ENCODE assay signal across 8 mouse cellular contexts in the genomic region with DNA sequence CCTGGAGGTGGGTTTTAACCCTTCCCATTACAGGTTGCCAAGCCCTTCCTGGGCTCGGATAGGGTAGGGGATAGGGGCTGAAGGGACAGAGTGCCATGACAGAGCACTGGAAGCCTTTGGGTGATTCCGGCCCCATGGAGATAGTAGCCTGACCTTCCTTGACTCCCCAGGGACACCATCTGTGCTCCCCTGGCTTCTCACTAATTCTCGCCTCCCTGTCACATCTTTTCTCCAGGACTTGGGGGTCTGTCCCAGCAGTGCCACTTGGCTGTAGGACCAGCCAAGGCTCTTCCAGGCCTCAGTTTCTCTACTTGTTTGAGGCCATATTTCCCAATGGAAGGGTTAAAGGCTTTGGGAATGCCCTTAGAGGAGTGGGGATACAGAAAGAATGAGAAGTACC. TPM values are rescaled to one million over a fixed set of nuclear protein-coding genes. Genes with fewer than 3 reads are reported as not detected.
DNase-seq lines count a peak whose midpoint lies in the region; ATAC-seq and TF ChIP-seq lines count a peak whose summit lies in the region.

No protein-coding gene starts in this region.

- intact Hi-C loops in heart, postnatal 10 days (cut with DNase I): no loop called here

- H3K27ac ChIP-seq in heart, embryonic 13.5 days (replicated peaks): peak overlapping the region; percentile 98
- peak overlapping the region; percentile 100 for H3K27ac ChIP-seq in hindbrain, embryonic 10.5 days
- peak overlapping the region; percentile 99 for H3K27ac ChIP-seq in midbrain, embryonic 11.5 days (ENCODE audit: low read depth, low read length)

- peak overlapping the region; percentile 71 for H3K4me3 ChIP-seq in heart, embryonic 13.5 days
- peak overlapping the region; percentile 82; the same call in 1 of the 2 replicates for H3K4me3 ChIP-seq in G1E (ENCODE audit: low read depth, low read length)
- H3K4me3 ChIP-seq in hindbrain, embryonic 10.5 days: peak overlapping the region; percentile 99
- H3K4me3 ChIP-seq in midbrain, embryonic 11.5 days (ENCODE audit: low read depth, low read length): peak overlapping the region; percentile 99

- H3K36me3 ChIP-seq in heart, embryonic 13.5 days: peaks cover 35% of the 10 kb centered on the region
- H3K36me3 ChIP-seq in G1E (replicated peaks): peaks cover 48% of the 10 kb centered on the region
- H3K36me3 ChIP-seq in hindbrain, embryonic 10.5 days: peaks cover 48% of the 10 kb centered on the region
- H3K36me3 ChIP-seq in midbrain, embryonic 11.5 days (ENCODE audit: control insufficient read depth, insufficient read depth, low read length): peaks cover 19% of the 10 kb centered on the region

- H3K4me2 ChIP-seq in heart, embryonic 13.5 days: peak overlapping the region; percentile 96
- peak overlapping the region; percentile 95 for H3K4me2 ChIP-seq in midbrain, embryonic 11.5 days

- no peak for TF ChIP-seq CTCF in G1E (IDR thresholded peaks at IDR 0.05; ENCODE audit: low read depth, low read length)

- peak overlapping the region; percentile 100 for H3K9ac ChIP-seq in heart, embryonic 13.5 days
- peak overlapping the region; percentile 99 for H3K9ac ChIP-seq in midbrain, embryonic 11.5 days (ENCODE audit: low read length)

- DNase-seq in heart, postnatal 10 days: no peak
- DNase-seq in G1E (ENCODE audit: low spot score): no peak
- peak; percentile 38 for DNase-seq in hindbrain, embryonic 10.5 days (ENCODE audit: low spot score)
- DNase-seq in midbrain, embryonic 11.5 days (ENCODE audit: low spot score, missing footprints): peak; percentile 94
- no peak for DNase-seq in adrenal gland, postnatal 25 days
- no peak for DNase-seq in right cerebral cortex, postnatal 4 days
- DNase-seq in thymus, adult 18-20 months: no peak

- no peaks in the 10 kb centered on the region for H3K27me3 ChIP-seq in heart, embryonic 13.5 days (replicated peaks)
- H3K27me3 ChIP-seq in G1E (ENCODE audit: insufficient read depth, low read length): no peaks in the 10 kb centered on the region
- H3K27me3 ChIP-seq in hindbrain, embryonic 10.5 days (ENCODE audit: insufficient read depth, poor library complexity, severe bottlenecking): no peaks in the 10 kb centered on the region
- no peaks in the 10 kb centered on the region for H3K27me3 ChIP-seq in midbrain, embryonic 11.5 days (ENCODE audit: control insufficient read depth, insufficient read depth, low read length)

- H3K9me3 ChIP-seq in heart, embryonic 13.5 days: no peaks in the 10 kb centered on the region
- no peaks in the 10 kb centered on the region for H3K9me3 ChIP-seq in G1E (replicated peaks)
- H3K9me3 ChIP-seq in hindbrain, embryonic 10.5 days: no peaks in the 10 kb centered on the region
- H3K9me3 ChIP-seq in midbrain, embryonic 11.5 days (ENCODE audit: control insufficient read depth, low read length): no peaks in the 10 kb centered on the region

- peaks cover 29% of the 10 kb centered on the region for H3K4me1 ChIP-seq in heart, embryonic 13.5 days
- peaks cover 55% of the 10 kb centered on the region for H3K4me1 ChIP-seq in G1E (ENCODE audit: insufficient read depth, low read depth, low read length)
- H3K4me1 ChIP-seq in hindbrain, embryonic 10.5 days (replicated peaks): peaks cover 39% of the 10 kb centered on the region
- peaks cover 28% of the 10 kb centered on the region for H3K4me1 ChIP-seq in midbrain, embryonic 11.5 days (ENCODE audit: control insufficient read depth, insufficient read depth, low read length)

- no peak for ATAC-seq in heart, embryonic 13.5 days (ENCODE audit: extremely low read depth, insufficient number of reproducible peaks, low FRiP score, low TSS enrichment)
- ATAC-seq in G1E (ENCODE audit: extremely low read depth, insufficient number of reproducible peaks, low FRiP score, poor library complexity, severe bottlenecking): no peak
- ATAC-seq in midbrain, embryonic 11.5 days (ENCODE audit: low FRiP score): no peak

- WGBS in heart, embryonic 13.5 days: 55% methylated on average over 3 of the region's 3 CpGs
- 35% methylated on average over 3 of the region's 3 CpGs for WGBS in hindbrain, embryonic 10.5 days
- 44% methylated on average over 3 of the region's 3 CpGs for WGBS in midbrain, embryonic 11.5 days

RNA-seq across cellular contexts. Expression of gene Cdk2ap1, which starts 11.3 kb away (rescaled TPM):
- 20.5 and 23.9 TPM in 2 replicates for polyA plus RNA-seq in heart, embryonic 13.5 days (2015; fragmentation: Nextera tagmentation; extraction: Ambion mirVana)
- 100 to 1,000 TPM; 171 to 185 TPM for total RNA-seq in heart, postnatal 10 days (2021)
- total RNA-seq in G1E (2014; fragmentation: Nextera tagmentation) (183 and 193 TPM in 2 replicates), G1E (2017) (150 and 200 TPM in 2 replicates)
- 145 and 163 TPM in 2 replicates for polyA plus RNA-seq in G1E (2012)
- 71.2 and 95.2 TPM in 2 replicates for polyA plus RNA-seq in hindbrain, embryonic 10.5 days (2016; fragmentation: Nextera tagmentation; extraction: Ambion mirVana)
- polyA plus RNA-seq in midbrain, embryonic 11.5 days (2014; fragmentation: Nextera tagmentation; extraction: Ambion mirVana): 215 and 262 TPM in 2 replicates
- 148 and 153 TPM in 2 replicates for total RNA-seq in adrenal gland, postnatal 25 days (2021)

RNA-seq across cellular contexts. Expression of gene 2810006K23Rik, which starts 23.7 kb away (rescaled TPM):
- polyA plus RNA-seq in heart, embryonic 13.5 days (2015; fragmentation: Nextera tagmentation; extraction: Ambion mirVana): 18.5 and 19.5 TPM in 2 replicates
- total RNA-seq in heart, postnatal 10 days (2021): 10 to 100 TPM in 1 of 2 experiments, 1 to 10 TPM in 1; 9.7 to 10.8 TPM
- total RNA-seq in G1E (2014; fragmentation: Nextera tagmentation) (26.8 and 29.5 TPM in 2 replicates), G1E (2017) (18.9 and 19.8 TPM in 2 replicates)
- polyA plus RNA-seq in G1E (2012): 5.9 and 7.7 TPM in 2 replicates
- 26.9 and 27.7 TPM in 2 replicates for polyA plus RNA-seq in hindbrain, embryonic 10.5 days (2016; fragmentation: Nextera tagmentation; extraction: Ambion mirVana)
- 22.0 and 23.9 TPM in 2 replicates for polyA plus RNA-seq in midbrain, embryonic 11.5 days (2014; fragmentation: Nextera tagmentation; extraction: Ambion mirVana)
- 15.1 and 19.9 TPM in 2 replicates for total RNA-seq in adrenal gland, postnatal 25 days (2021)

RNA-seq across cellular contexts. Expression of gene Mphosph9, which starts 23.8 kb away (rescaled TPM):
- 10.2 and 13.6 TPM in 2 replicates for polyA plus RNA-seq in heart, embryonic 13.5 days (2015; fragmentation: Nextera tagmentation; extraction: Ambion mirVana)
- total RNA-seq in heart, postnatal 10 days (2021): 1 to 10 TPM; 6.7 to 7.4 TPM
- total RNA-seq in G1E (2014; fragmentation: Nextera tagmentation) (16.8 and 24.2 TPM in 2 replicates), G1E (2017) (22.8 and 23.2 TPM in 2 replicates)
- 2.0 and 2.4 TPM in 2 replicates for polyA plus RNA-seq in G1E (2012)
- polyA plus RNA-seq in hindbrain, embryonic 10.5 days (2016; fragmentation: Nextera tagmentation; extraction: Ambion mirVana): 17.3 and 19.3 TPM in 2 replicates
- 12.3 and 13.6 TPM in 2 replicates for polyA plus RNA-seq in midbrain, embryonic 11.5 days (2014; fragmentation: Nextera tagmentation; extraction: Ambion mirVana)
- 7.8 and 11.8 TPM in 2 replicates for total RNA-seq in adrenal gland, postnatal 25 days (2021)

Comparison
In these comparisons a context has a peak if more than half of its experiments do, and no peak if none do; other contexts are left out.
1. DNase-seq: peak in hindbrain, embryonic 10.5 days (single experiment) and midbrain, embryonic 11.5 days (single experiment); none in heart, postnatal 10 days (0 of 2), G1E (single experiment), adrenal gland, postnatal 25 days (single experiment), right cerebral cortex, postnatal 4 days (single experiment) and thymus, adult 18-20 months (0 of 2).
2. Peak in every context shown above with its lines, with median percentiles within 50 percentile points of each other: H3K27ac ChIP-seq and H3K4me3 ChIP-seq.